Mouse (Mus musculus) testis, adult 2 months (tissue): Measurements from ENCODE around the gene Acot12. TPM values are rescaled to one million over a fixed set of nuclear protein-coding genes. Genes with fewer than 3 reads are reported as not detected.

ENCODE experiments used
- H3K27ac ChIP-seq: fragments of 200-500 bp; 2 replicates; pipeline ENCODE4 v1.5.1; 2012; ENCODE audit warnings: low read depth, low read length; ENCODE audit not compliant: control insufficient read depth, insufficient read depth
- H3K27me3 ChIP-seq: fragments of 200-500 bp; 2 replicates; pipeline ENCODE4 v1.6.1; 2012; ENCODE audit warnings: mild to moderate bottlenecking, low read length, moderate library complexity; ENCODE audit not compliant: control insufficient read depth, insufficient read depth
- H3K36me3 ChIP-seq: fragments of 200-500 bp; 2 replicates; pipeline ENCODE4 v1.6.1; 2012; ENCODE audit warnings: mild to moderate bottlenecking, low read length; ENCODE audit not compliant: control insufficient read depth, insufficient read depth
- H3K4me1 ChIP-seq: fragments of 200-500 bp; 2 replicates; pipeline ENCODE4 v1.6.1; 2012; ENCODE audit warnings: low read length; ENCODE audit not compliant: control insufficient read depth, insufficient read depth
- H3K4me3 ChIP-seq: fragments of 200-500 bp; 2 replicates; pipeline ENCODE4 v1.5.1; 2012; ENCODE audit warnings: low read depth, mild to moderate bottlenecking, low read length, moderate library complexity, mixed read lengths; ENCODE audit not compliant: control insufficient read depth
- CTCF ChIP-seq: fragments of 200-500 bp; IDR thresholded peaks from 2 replicates; pipeline ENCODE4 v1.5.1; 2012; ENCODE audit warnings: low read depth, mild to moderate bottlenecking, inconsistent platforms, low read length, moderate library complexity; ENCODE audit not compliant: control insufficient read depth, insufficient read depth, insufficient replicate concordance
- POLR2A ChIP-seq: fragments of 200-500 bp; IDR thresholded peaks from 2 replicates; pipeline ENCODE4 v1.6.1; 2012; ENCODE audit warnings: low read depth, mild to moderate bottlenecking, inconsistent platforms, low read length, moderate library complexity; ENCODE audit not compliant: control insufficient read depth
- polyA plus RNA-seq: library from polyadenylated mRNA; depleted of rRNA; stranded (reverse); fragments of >200 nt; gene quantifications from 2 replicates; pipeline ENCODE4 v1.2.3, GENCODE M21; 2012; rRNA removed

Gene Acot12
- polyA plus RNA-seq: 8.3 and 10.9 TPM in 2 replicates

DNA sequence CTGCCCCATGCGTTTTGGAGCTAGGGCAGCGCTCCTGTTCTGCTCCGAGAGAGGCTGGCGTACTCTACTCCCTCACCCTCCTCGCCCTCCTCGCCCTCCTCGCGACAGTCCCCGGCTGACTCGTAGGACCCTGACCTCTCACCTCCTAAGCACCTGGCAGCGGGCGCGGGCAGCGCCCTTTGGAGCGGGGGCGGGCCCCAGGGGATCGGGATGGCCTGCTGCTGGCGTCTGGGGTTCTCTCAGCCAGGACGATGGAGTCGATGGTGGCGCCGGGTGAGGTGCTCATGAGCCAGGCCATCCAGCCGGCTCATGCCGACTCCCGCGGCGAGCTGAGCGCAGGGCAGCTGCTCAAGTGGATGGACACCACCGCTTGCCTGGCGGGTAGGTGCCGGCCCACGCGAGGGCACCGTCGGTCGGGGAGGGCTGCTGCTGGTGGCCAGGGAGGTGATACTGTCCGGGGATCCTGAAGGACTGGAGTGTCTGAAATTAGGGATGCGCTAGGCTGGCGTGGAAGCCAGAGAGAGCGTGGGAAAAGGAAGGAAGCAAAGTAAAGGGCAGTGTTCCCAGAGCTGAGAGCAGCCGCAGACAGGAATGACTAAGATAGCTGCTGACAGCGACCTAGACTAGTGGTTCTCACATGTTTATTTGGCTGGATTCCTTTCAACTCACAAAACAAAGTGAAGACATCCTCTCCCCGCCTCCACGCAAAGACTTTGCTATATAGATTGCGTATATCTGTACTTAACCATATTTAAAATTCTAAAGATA, at the start of gene Acot12:
Acot12 (plus strand) TSS at position 233 of the 768 bp plus-strand sequence.
- no peak within 1 kb of the TSS for H3K27ac ChIP-seq
- peak within 1 kb of the TSS; percentile 74 for H3K4me3 ChIP-seq
- peaks cover 3% of the 10 kb centered on the region for H3K4me1 ChIP-seq
- no peaks in the 10 kb centered on the region for H3K36me3 ChIP-seq
- no peaks in the 10 kb centered on the region for H3K27me3 ChIP-seq
- TF ChIP-seq CTCF (no peak), POLR2A (no peak)

- no peak for TF ChIP-seq CTCF
- TF ChIP-seq POLR2A: no peak
- Histone ChIP-seq H3K4me3 (no peak overlapping the region), H3K36me3 (no peaks in the 10 kb centered on the region), H3K4me1 (no peaks in the 10 kb centered on the region), H3K27ac (no peak overlapping the region), H3K27me3 (no peaks in the 10 kb centered on the region)
These were observed 47.7 kb upstream of the Acot12 start for GRCm38 (mm10) chr13:91693615-91694014.

GRCm38 (mm10) chr13:91695406-91695805, 45.9 kb upstream of the Acot12 start:
- no peaks in the 10 kb centered on the region for H3K36me3 ChIP-seq
- TF ChIP-seq POLR2A (no peak), CTCF (no peak)
- no peaks in the 10 kb centered on the region for H3K27me3 ChIP-seq
- H3K27ac ChIP-seq: no peak overlapping the region
- no peaks in the 10 kb centered on the region for H3K4me1 ChIP-seq
- H3K4me3 ChIP-seq: no peak overlapping the region

DNA sequence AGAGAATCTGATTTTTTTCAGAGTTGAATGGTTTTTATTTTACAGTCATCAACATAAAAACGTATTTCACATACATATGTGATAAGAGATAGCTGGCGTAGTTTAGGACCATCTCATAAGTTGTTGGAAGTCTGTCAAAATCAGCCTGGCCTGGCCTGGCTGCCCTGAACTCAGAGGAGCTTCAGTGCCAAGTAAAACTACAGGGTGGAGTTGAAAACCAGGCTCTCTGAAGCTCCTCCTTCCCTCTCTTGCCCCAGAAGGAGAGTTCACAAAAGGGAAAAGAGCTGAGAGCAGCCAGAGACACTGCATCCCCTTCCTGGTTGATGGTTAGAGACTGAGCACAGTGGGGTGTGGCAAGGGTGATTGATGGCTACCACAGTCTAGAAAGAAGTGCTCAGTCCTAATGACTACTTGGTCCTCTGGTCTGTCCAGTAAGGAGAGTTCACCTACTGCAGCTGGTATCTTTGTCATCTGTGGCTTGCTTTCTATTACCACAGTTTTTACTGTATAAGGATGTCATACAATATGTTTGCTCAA, 45.1 kb upstream of the Acot12 start:
- no peak for TF ChIP-seq POLR2A
- TF ChIP-seq CTCF: no peak
- Histone ChIP-seq H3K4me3 (no peak overlapping the region), H3K36me3 (no peaks in the 10 kb centered on the region), H3K27ac (no peak overlapping the region), H3K4me1 (no peaks in the 10 kb centered on the region), H3K27me3 (no peaks in the 10 kb centered on the region)

DNA sequence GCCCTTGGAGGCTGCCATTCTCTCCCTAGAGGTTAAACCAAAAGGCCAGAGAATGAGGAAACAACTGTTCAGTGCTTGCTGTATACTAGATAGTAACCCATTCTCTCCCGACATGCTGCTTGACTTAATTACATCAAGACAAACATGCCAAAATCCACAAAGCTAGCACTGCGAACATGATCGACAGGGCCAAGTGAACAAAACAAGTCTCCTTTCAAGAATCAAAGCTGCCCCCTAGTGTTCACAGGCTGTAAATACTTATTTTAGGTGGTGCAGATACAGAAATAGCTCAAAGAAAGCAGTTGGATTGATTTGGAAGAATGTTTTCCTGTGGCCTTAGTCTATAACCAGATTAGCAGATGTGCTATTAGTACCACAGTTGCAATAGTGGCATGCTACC, 44.3 kb upstream of the Acot12 start:
- H3K4me1 ChIP-seq: no peaks in the 10 kb centered on the region
- TF ChIP-seq CTCF: no peak
- TF ChIP-seq POLR2A: no peak
- no peak overlapping the region for H3K4me3 ChIP-seq
- H3K27ac ChIP-seq: no peak overlapping the region
- no peaks in the 10 kb centered on the region for H3K27me3 ChIP-seq
- no peaks in the 10 kb centered on the region for H3K36me3 ChIP-seq

DNA sequence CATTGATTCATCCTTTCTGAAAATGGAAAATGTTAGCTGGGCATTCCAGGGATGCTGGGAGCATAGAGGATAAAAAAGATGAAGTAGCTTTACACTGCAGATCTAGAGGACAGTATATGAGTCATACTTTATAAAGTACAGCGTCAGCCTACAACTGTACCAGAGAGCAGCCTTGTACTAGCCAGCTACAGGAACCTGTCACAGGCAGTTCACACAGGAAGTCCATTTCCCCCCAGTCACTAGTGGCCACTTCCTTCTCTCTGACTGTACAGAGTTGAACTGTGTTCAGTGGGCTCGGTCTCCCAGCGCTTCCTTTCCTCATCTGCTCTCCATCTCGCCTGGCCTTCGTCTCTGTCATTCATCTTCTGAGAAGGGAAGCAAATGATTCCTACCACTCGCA, 39.0 kb upstream of the Acot12 start:
- Histone ChIP-seq H3K4me1 (no peaks in the 10 kb centered on the region), H3K27me3 (no peaks in the 10 kb centered on the region), H3K27ac (no peak overlapping the region), H3K4me3 (no peak overlapping the region), H3K36me3 (no peaks in the 10 kb centered on the region)
- no peak for TF ChIP-seq CTCF
- no peak for TF ChIP-seq POLR2A

- no peaks in the 10 kb centered on the region for H3K27me3 ChIP-seq
- H3K36me3 ChIP-seq: no peaks in the 10 kb centered on the region
- TF ChIP-seq POLR2A (no peak), CTCF (no peak)
- no peak overlapping the region for H3K27ac ChIP-seq
- H3K4me3 ChIP-seq: no peak overlapping the region
- peaks cover 3% of the 10 kb centered on the region; the same call in 1 of the 2 replicates for H3K4me1 ChIP-seq
These were observed 21.8 kb upstream of the Acot12 start for GRCm38 (mm10) chr13:91719487-91719886.
